Mouse (Mus musculus) intestine, embryonic 15.5 days (tissue): Measurements from ENCODE around the gene Caprin1. TPM values are rescaled to one million over a fixed set of nuclear protein-coding genes. Genes with fewer than 3 reads are reported as not detected.

Experiments
- ATAC-seq: fragments of 200-750 bp; cut with Nextera tagmentation; 2 replicates; pipeline ENCODE4 v1.8.0; 2017; ENCODE audit warnings: moderate TSS enrichment, moderate library complexity
- H3K27ac ChIP-seq: fragments of 300-500 bp; sonication (generic); 2 replicates; pipeline ENCODE4 v1.5.1; 2015; ENCODE audit warnings: mild to moderate bottlenecking, inconsistent platforms
- H3K27me3 ChIP-seq: fragments of 300-500 bp; sonication (generic); replicated peaks from 2 replicates; pipeline ENCODE4 v1.6.1; 2015; ENCODE audit warnings: inconsistent platforms
- H3K36me3 ChIP-seq: fragments of 300-500 bp; sonication (generic); 2 replicates; pipeline ENCODE4 v1.6.1; 2015; ENCODE audit warnings: inconsistent platforms
- H3K4me1 ChIP-seq: fragments of 300-500 bp; sonication (generic); replicated peaks from 2 replicates; pipeline ENCODE4 v1.6.1; 2015; ENCODE audit warnings: inconsistent platforms
- H3K4me2 ChIP-seq: fragments of 300-500 bp; sonication (generic); replicated peaks from 2 replicates; pipeline ENCODE4 v1.6.1; 2015; ENCODE audit warnings: mild to moderate bottlenecking, inconsistent platforms
- H3K4me3 ChIP-seq: fragments of 300-500 bp; sonication (generic); replicated peaks from 2 replicates; pipeline ENCODE4 v1.5.1; 2015; ENCODE audit warnings: inconsistent platforms
- H3K9ac ChIP-seq: fragments of 300-500 bp; sonication (generic); 2 replicates; pipeline ENCODE4 v1.6.1; 2015; ENCODE audit warnings: inconsistent platforms
- H3K9me3 ChIP-seq: fragments of 300-500 bp; sonication (generic); 2 replicates; pipeline ENCODE4 v1.6.1; 2016; ENCODE audit warnings: inconsistent platforms
- WGBS: fragments of 180-500 bp; shearing (Covaris S2); methylation state at CpG from one replicate; pipeline ENCODE4 v1.1.7; 2015; 5-methylcytosine and 5-hydroxymethylcytosine counted together
- polyA plus RNA-seq: library from polyadenylated mRNA; unstranded; fragments of >200 nt; fragmentation: Nextera tagmentation; extraction: Ambion mirVana; gene quantifications from 2 replicates; pipeline ENCODE4 v1.2.1, GENCODE M21; 2015

Gene Caprin1
- polyA plus RNA-seq, 1 experiment from 2014 or later: 291 TPM

DNA sequence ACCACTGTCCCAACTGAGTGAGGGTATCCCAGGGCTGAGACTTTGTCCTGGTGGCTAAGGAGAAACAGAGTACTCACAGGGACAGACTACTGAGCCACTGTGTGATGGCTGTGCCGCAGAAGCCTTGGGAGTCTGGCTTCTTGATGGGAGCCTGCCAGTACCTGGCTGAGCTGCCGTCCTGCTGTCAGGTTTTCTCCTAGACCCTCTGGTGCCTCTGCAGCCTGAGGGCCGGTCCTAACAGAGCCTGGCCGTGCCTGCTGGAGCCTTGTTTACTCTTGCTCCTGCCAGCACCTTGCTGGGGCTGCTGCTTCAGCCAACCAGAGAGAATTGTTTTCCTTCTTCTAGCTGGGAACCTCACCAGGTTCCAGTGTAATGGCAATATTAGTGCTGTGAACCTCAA, 83.0 kb downstream of the Caprin1 start:
- Histone ChIP-seq H3K27me3 (no peaks in the 10 kb centered on the region), H3K4me2 (no peak overlapping the region), H3K4me3 (no peak overlapping the region), H3K36me3 (no peaks in the 10 kb centered on the region), H3K9me3 (no peaks in the 10 kb centered on the region), H3K4me1 (no peaks in the 10 kb centered on the region), H3K9ac (no peak overlapping the region), H3K27ac (no peak overlapping the region)
- 52% methylated on average over 4 of the region's 4 CpGs for WGBS
- ATAC-seq: no peak

DNA sequence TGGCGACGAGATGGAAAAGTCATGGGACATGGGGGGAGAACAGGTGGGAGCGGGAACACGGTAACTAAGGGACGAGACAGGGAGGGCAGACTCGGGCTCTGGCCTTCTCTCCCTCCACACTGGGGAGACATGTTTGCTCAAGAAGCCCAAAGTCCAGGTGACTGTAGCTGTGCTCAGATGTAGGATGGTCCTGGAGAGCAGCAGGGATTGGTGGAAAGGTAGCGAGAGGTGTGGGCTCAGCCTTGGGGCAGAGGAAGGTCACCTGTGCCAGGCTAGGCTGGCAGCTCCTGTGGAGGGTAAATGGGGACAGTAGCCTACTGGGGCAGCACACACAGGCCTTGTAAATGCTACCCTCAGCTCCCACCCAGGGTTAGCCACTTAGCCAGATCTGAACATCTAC, 83.6 kb downstream of the Caprin1 start:
- Histone ChIP-seq H3K9me3 (no peaks in the 10 kb centered on the region), H3K27ac (no peak overlapping the region), H3K36me3 (no peaks in the 10 kb centered on the region), H3K9ac (no peak overlapping the region), H3K4me2 (no peak overlapping the region), H3K4me3 (no peak overlapping the region), H3K27me3 (no peaks in the 10 kb centered on the region), H3K4me1 (no peaks in the 10 kb centered on the region)
- WGBS: 65% methylated on average over 7 of the region's 7 CpGs
- peak; percentile 75 for ATAC-seq

Other genes starting within 250 kb of the Caprin1 start
- gene Abtb2, start 231.3 kb downstream of the Caprin1 start, polyA plus RNA-seq: 4.5 and 4.8 TPM in 2 replicates
- 32.7 and 33.2 TPM in 2 replicates for gene Nat10, start 36.4 kb downstream of the Caprin1 start, polyA plus RNA-seq
- 18.2 and 23.5 TPM in 2 replicates for gene Lmo2, start 160.3 kb upstream of the Caprin1 start, polyA plus RNA-seq
- gene Fbxo3, start 230.1 kb upstream of the Caprin1 start, polyA plus RNA-seq: 50.9 and 51.6 TPM in 2 replicates
- 1.4 and 1.9 TPM in 2 replicates for gene 4931422A03Rik, start 230.7 kb upstream of the Caprin1 start, polyA plus RNA-seq